Comparison of ENCODE assay signal across 14 mouse cellular contexts in genomic region chr16:5496051-5496685, GRCm38 (mm10).
DNase-seq lines count a peak whose midpoint lies in the region; ATAC-seq lines count a peak whose summit lies in the region.
"Had no signal": no experiment of that assay in that cellular context is flagged by ENCODE, and none has a peak within 500 bp of the region (broad histone marks: within the 10 kb centered on the region; RNA-seq: fewer than 3 reads in every experiment).

No protein-coding gene starts in this region.

- 0 out of 2 replicates have a peak, but pooled peaks cover 3% of the 10 kb centered on the region for H3K4me1 ChIP-seq in hindbrain, embryonic 11.5 days (replicated peaks; ENCODE audit: control insufficient read depth, insufficient read depth, low read length)
- H3K4me1 ChIP-seq in hindbrain, embryonic 16.5 days (ENCODE audit: control insufficient read depth, insufficient read depth, low read depth, low read length): no peaks in the 10 kb centered on the region
- no peaks in the 10 kb centered on the region for H3K4me1 ChIP-seq in forebrain, embryonic 15.5 days
- H3K4me1 ChIP-seq: heart, embryonic 12.5 days; liver, embryonic 12.5 days had no signal

- H3K36me3 ChIP-seq in hindbrain, embryonic 11.5 days (ENCODE audit: control insufficient read depth, insufficient read depth, low read length): no peaks in the 10 kb centered on the region
- no peaks in the 10 kb centered on the region for H3K36me3 ChIP-seq in hindbrain, embryonic 16.5 days (ENCODE audit: control insufficient read depth, insufficient read depth, low read length)
- no peaks in the 10 kb centered on the region for H3K36me3 ChIP-seq in forebrain, embryonic 15.5 days
- H3K36me3 ChIP-seq: heart, embryonic 12.5 days; liver, embryonic 12.5 days had no signal

- ATAC-seq in hindbrain, embryonic 11.5 days (ENCODE audit: low FRiP score): peak; percentile 88
- ATAC-seq in hindbrain, embryonic 16.5 days: no peak
- no peak for ATAC-seq in forebrain, embryonic 15.5 days (replicated peaks)
- ATAC-seq: liver, embryonic 12.5 days; lung, postnatal 0 days had no signal

- peak; percentile 36 for DNase-seq in hindbrain, embryonic 11.5 days (ENCODE audit: low spot score)
- peak; percentile 72 for DNase-seq in Muller cell, postnatal 12 days (ENCODE audit: inconsistent ontology term)
- peak; percentile 46 for DNase-seq in kidney, postnatal 10 days
- no peak for DNase-seq in adrenal gland, adult 8-10 months
- DNase-seq in c-Kit-positive CD71-positive TER-119-positive erythroid progenitor cells, embryonic 14.5 days (ENCODE audit: low spot score): no peak
- DNase-seq in lung, postnatal 25 days (ENCODE audit: low spot score): no peak
- DNase-seq: adrenal gland, postnatal 25 days; gastrocnemius, postnatal 36 days had no signal

- H3K4me3 ChIP-seq in hindbrain, embryonic 11.5 days (ENCODE audit: low read depth, low read length): no peak overlapping the region
- no peak overlapping the region for H3K4me3 ChIP-seq in hindbrain, embryonic 16.5 days (ENCODE audit: low read length)
- no peak overlapping the region for H3K4me3 ChIP-seq in forebrain, embryonic 15.5 days
- H3K4me3 ChIP-seq: heart, embryonic 12.5 days; liver, embryonic 12.5 days had no signal

- no peak overlapping the region for H3K9ac ChIP-seq in hindbrain, embryonic 11.5 days (ENCODE audit: low read depth, low read length)
- no peak overlapping the region for H3K9ac ChIP-seq in hindbrain, embryonic 16.5 days (ENCODE audit: low read depth, low read length)
- no peak overlapping the region for H3K9ac ChIP-seq in forebrain, embryonic 15.5 days (replicated peaks)
- H3K9ac ChIP-seq: heart, embryonic 12.5 days; liver, embryonic 12.5 days had no signal

- no peaks in the 10 kb centered on the region for H3K9me3 ChIP-seq in hindbrain, embryonic 11.5 days (ENCODE audit: control insufficient read depth, low read length)
- no peaks in the 10 kb centered on the region for H3K9me3 ChIP-seq in hindbrain, embryonic 16.5 days (ENCODE audit: control insufficient read depth, low read length)
- H3K9me3 ChIP-seq in forebrain, embryonic 15.5 days: no peaks in the 10 kb centered on the region
- H3K9me3 ChIP-seq: heart, embryonic 12.5 days; liver, embryonic 12.5 days had no signal

- no peaks in the 10 kb centered on the region for H3K27me3 ChIP-seq in hindbrain, embryonic 11.5 days (ENCODE audit: control insufficient read depth, insufficient read depth, low read length)
- no peaks in the 10 kb centered on the region for H3K27me3 ChIP-seq in hindbrain, embryonic 16.5 days (replicated peaks; ENCODE audit: control insufficient read depth, insufficient read depth, low read length)
- H3K27me3 ChIP-seq in forebrain, embryonic 15.5 days: no peaks in the 10 kb centered on the region
- H3K27me3 ChIP-seq: heart, embryonic 12.5 days; liver, embryonic 12.5 days had no signal

- H3K27ac ChIP-seq in hindbrain, embryonic 11.5 days (ENCODE audit: low read depth, low read length): no peak overlapping the region
- H3K27ac ChIP-seq in hindbrain, embryonic 16.5 days (ENCODE audit: low read depth, low read length): no peak overlapping the region
- H3K27ac ChIP-seq in forebrain, embryonic 15.5 days (replicated peaks): 0 out of 2 replicates have a peak overlapping the region, but pooled peaks have one; percentile 8
- H3K27ac ChIP-seq: liver, embryonic 12.5 days; stomach, postnatal 0 days had no signal

- no peak overlapping the region for H3K4me2 ChIP-seq in hindbrain, embryonic 11.5 days (replicated peaks; ENCODE audit: low read depth, low read length)
- H3K4me2 ChIP-seq in hindbrain, embryonic 16.5 days (ENCODE audit: low read length): no peak overlapping the region
- no peak overlapping the region for H3K4me2 ChIP-seq in forebrain, embryonic 15.5 days (replicated peaks)
- H3K4me2 ChIP-seq: heart, embryonic 12.5 days; liver, embryonic 12.5 days had no signal

- 25% methylated on average over 2 of the region's 2 CpGs for WGBS in hindbrain, embryonic 11.5 days
- 42% methylated on average over 2 of the region's 2 CpGs for WGBS in hindbrain, embryonic 16.5 days
- 48% methylated on average over 2 of the region's 2 CpGs for WGBS in forebrain, embryonic 15.5 days

Comparison
In these comparisons a context has a peak if more than half of its experiments do, and no peak if none do; other contexts are left out.
1. DNase-seq: peak in hindbrain, embryonic 11.5 days (single experiment), Muller cell, postnatal 12 days (single experiment) and kidney, postnatal 10 days (single experiment); none in adrenal gland, adult 8-10 months (single experiment), c-Kit-positive CD71-positive TER-119-positive erythroid progenitor cells, embryonic 14.5 days (single experiment) and lung, postnatal 25 days (single experiment).